Mouse (Mus musculus): ENCODE measurements around the gene Gfpt2. TPM values are rescaled to one million over a fixed set of nuclear protein-coding genes. Genes with fewer than 3 reads are reported as not detected.
"Not testable (repeated sequence)": the region's sequence is repeated elsewhere in the genome, so short reads cannot be mapped to it uniquely, and the experiment has no call there.

The Gfpt2 gene
- polyA plus RNA-seq, 1 experiment from 2014 or later, result 4.9 TPM

- not testable (repeated sequence) for H3K27me3 ChIP-seq (ENCODE audit: control insufficient read depth, insufficient read depth, low read length); H3K9me3 ChIP-seq (ENCODE audit: control insufficient read depth, low read length); ATAC-seq (ENCODE audit: low read depth); H3K4me2 ChIP-seq (ENCODE audit: low read depth, low read length); H3K4me3 ChIP-seq (ENCODE audit: low read depth, low read length); H3K36me3 ChIP-seq (ENCODE audit: control insufficient read depth, insufficient read depth, low read length); H3K27ac ChIP-seq (ENCODE audit: low read depth, low read length); H3K4me1 ChIP-seq (ENCODE audit: control insufficient read depth, insufficient read depth, low read length); H3K9ac ChIP-seq (replicated peaks; ENCODE audit: low read depth, low read length)
- WGBS, result 88% methylated on average over 7 of the region's 7 CpGs
Observed at GRCm38 (mm10) chr11:49810696-49811095, 16.7 kb downstream of the Gfpt2 start.

DNA sequence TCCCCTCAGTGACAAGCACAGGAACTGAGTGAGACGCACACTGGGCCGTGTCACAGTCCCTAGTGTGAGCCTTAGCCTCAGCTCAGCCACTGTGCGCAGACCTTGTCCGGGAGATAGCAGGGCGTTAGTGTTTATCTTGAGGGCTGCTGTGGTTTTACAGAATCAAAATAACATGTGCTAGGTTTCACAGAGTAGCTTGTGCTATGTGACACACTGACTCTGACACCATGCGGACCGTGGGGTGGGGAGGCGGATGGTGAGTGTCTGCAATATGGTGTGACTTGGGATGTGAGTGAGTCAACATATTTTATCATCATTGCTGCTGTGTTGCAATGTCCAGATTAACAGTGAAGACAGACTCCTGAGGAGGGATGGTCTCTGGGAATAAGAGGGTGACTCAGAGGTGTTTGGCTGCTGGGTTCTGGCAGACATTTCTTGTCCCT lies 17.1 kb downstream of the Gfpt2 start:
- H3K4me2 ChIP-seq (ENCODE audit: low read depth, low read length), result no peak overlapping the region
- H3K9ac ChIP-seq (replicated peaks; ENCODE audit: low read depth, low read length), result no peak overlapping the region
- H3K27me3 ChIP-seq (ENCODE audit: control insufficient read depth, insufficient read depth, low read length), result no peaks in the 10 kb centered on the region
- no peaks in the 10 kb centered on the region for H3K9me3 ChIP-seq (ENCODE audit: control insufficient read depth, low read length)
- 88% methylated on average over 8 of the region's 8 CpGs for WGBS
- no peak for ATAC-seq (ENCODE audit: low read depth)
- H3K4me1 ChIP-seq (ENCODE audit: control insufficient read depth, insufficient read depth, low read length), result no peaks in the 10 kb centered on the region
- no peak overlapping the region; the same call in 1 of the 2 replicates for H3K27ac ChIP-seq (ENCODE audit: low read depth, low read length)
- no peaks in the 10 kb centered on the region for H3K36me3 ChIP-seq (ENCODE audit: control insufficient read depth, insufficient read depth, low read length)
- no peak overlapping the region for H3K4me3 ChIP-seq (ENCODE audit: low read depth, low read length)

DNA sequence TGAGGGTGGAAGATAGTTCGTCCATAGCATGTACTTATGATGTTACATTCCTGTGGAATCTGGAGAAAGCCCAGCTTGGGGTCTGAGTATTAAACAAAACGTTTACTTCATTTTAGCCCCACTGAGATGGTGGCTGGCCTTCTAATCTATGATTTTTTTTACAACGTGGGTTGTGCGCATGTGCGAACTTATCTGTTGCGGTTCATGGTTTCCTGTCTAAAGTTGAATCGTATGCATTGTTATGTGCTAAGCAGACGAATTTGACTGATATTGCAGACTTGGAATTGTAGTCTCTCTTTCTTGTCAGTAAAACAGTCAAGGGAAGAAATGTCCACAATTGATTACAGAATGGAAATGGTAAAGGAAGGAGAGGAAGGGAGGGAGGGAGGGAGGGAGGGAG lies 17.9 kb downstream of the Gfpt2 start:
- Histone ChIP-seq H3K27ac (ENCODE audit: low read depth, low read length) (no peak overlapping the region), H3K4me1 (ENCODE audit: control insufficient read depth, insufficient read depth, low read length) (no peaks in the 10 kb centered on the region), H3K9ac (replicated peaks; ENCODE audit: low read depth, low read length) (no peak overlapping the region), H3K4me3 (ENCODE audit: low read depth, low read length) (no peak overlapping the region), H3K4me2 (ENCODE audit: low read depth, low read length) (no peak overlapping the region), H3K9me3 (ENCODE audit: control insufficient read depth, low read length) (no peaks in the 10 kb centered on the region), H3K27me3 (ENCODE audit: control insufficient read depth, insufficient read depth, low read length) (no peaks in the 10 kb centered on the region), H3K36me3 (ENCODE audit: control insufficient read depth, insufficient read depth, low read length) (no peaks in the 10 kb centered on the region)
- no peak for ATAC-seq (ENCODE audit: low read depth)
- 89% methylated on average over 8 of the region's 8 CpGs for WGBS

- ATAC-seq (ENCODE audit: low read depth), result no peak
- Histone ChIP-seq H3K36me3 (ENCODE audit: control insufficient read depth, insufficient read depth, low read length) (no peaks in the 10 kb centered on the region), H3K27ac (ENCODE audit: low read depth, low read length) (no peak overlapping the region), H3K9ac (replicated peaks; ENCODE audit: low read depth, low read length) (no peak overlapping the region), H3K4me1 (ENCODE audit: control insufficient read depth, insufficient read depth, low read length) (no peaks in the 10 kb centered on the region), H3K9me3 (ENCODE audit: control insufficient read depth, low read length) (no peaks in the 10 kb centered on the region), H3K4me3 (ENCODE audit: low read depth, low read length) (no peak overlapping the region), H3K4me2 (ENCODE audit: low read depth, low read length) (no peak overlapping the region), H3K27me3 (ENCODE audit: control insufficient read depth, insufficient read depth, low read length) (no peaks in the 10 kb centered on the region)
- WGBS, result 91% methylated on average over 15 of the region's 15 CpGs
Observed at GRCm38 (mm10) chr11:49818869-49819566, 25.0 kb downstream of the Gfpt2 start.

- Histone ChIP-seq H3K36me3 (ENCODE audit: control insufficient read depth, insufficient read depth, low read length) (no peaks in the 10 kb centered on the region), H3K27ac (ENCODE audit: low read depth, low read length) (no peak overlapping the region), H3K9me3 (ENCODE audit: control insufficient read depth, low read length) (no peaks in the 10 kb centered on the region), H3K27me3 (ENCODE audit: control insufficient read depth, insufficient read depth, low read length) (no peaks in the 10 kb centered on the region), H3K4me3 (ENCODE audit: low read depth, low read length) (no peak overlapping the region), H3K4me1 (ENCODE audit: control insufficient read depth, insufficient read depth, low read length) (no peaks in the 10 kb centered on the region), H3K9ac (replicated peaks; ENCODE audit: low read depth, low read length) (no peak overlapping the region), H3K4me2 (ENCODE audit: low read depth, low read length) (no peak overlapping the region)
- ATAC-seq (ENCODE audit: low read depth), result no peak
- WGBS, result 80% methylated on average over 7 of the region's 7 CpGs
Observed at GRCm38 (mm10) chr11:49819676-49820075, 25.7 kb downstream of the Gfpt2 start.

- Histone ChIP-seq H3K9me3 (ENCODE audit: control insufficient read depth, low read length) (no peaks in the 10 kb centered on the region), H3K36me3 (ENCODE audit: control insufficient read depth, insufficient read depth, low read length) (no peaks in the 10 kb centered on the region), H3K27ac (ENCODE audit: low read depth, low read length) (no peak overlapping the region), H3K4me3 (ENCODE audit: low read depth, low read length) (no peak overlapping the region), H3K27me3 (ENCODE audit: control insufficient read depth, insufficient read depth, low read length) (no peaks in the 10 kb centered on the region), H3K9ac (replicated peaks; ENCODE audit: low read depth, low read length) (no peak overlapping the region), H3K4me1 (ENCODE audit: control insufficient read depth, insufficient read depth, low read length) (no peaks in the 10 kb centered on the region), H3K4me2 (ENCODE audit: low read depth, low read length) (no peak overlapping the region)
- 92% methylated on average over 2 of the region's 2 CpGs for WGBS
- ATAC-seq (ENCODE audit: low read depth), result no peak
Observed at GRCm38 (mm10) chr11:49820928-49821327, 26.9 kb downstream of the Gfpt2 start.

GRCm38 (mm10) chr11:49821546-49821945 lies 27.6 kb downstream of the Gfpt2 start:
- H3K9me3 ChIP-seq (ENCODE audit: control insufficient read depth, low read length), result no peaks in the 10 kb centered on the region
- H3K4me3 ChIP-seq (ENCODE audit: low read depth, low read length), result no peak overlapping the region
- H3K27me3 ChIP-seq (ENCODE audit: control insufficient read depth, insufficient read depth, low read length), result no peaks in the 10 kb centered on the region
- no peaks in the 10 kb centered on the region for H3K4me1 ChIP-seq (ENCODE audit: control insufficient read depth, insufficient read depth, low read length)
- 95% methylated on average over 2 of the region's 2 CpGs for WGBS
- H3K9ac ChIP-seq (replicated peaks; ENCODE audit: low read depth, low read length), result no peak overlapping the region
- H3K27ac ChIP-seq (ENCODE audit: low read depth, low read length), result no peak overlapping the region
- no peaks in the 10 kb centered on the region for H3K36me3 ChIP-seq (ENCODE audit: control insufficient read depth, insufficient read depth, low read length)
- no peak for ATAC-seq (ENCODE audit: low read depth)
- H3K4me2 ChIP-seq (ENCODE audit: low read depth, low read length), result no peak overlapping the region

- ATAC-seq (ENCODE audit: low read depth), result no peak
- WGBS, result 96% methylated on average over 2 of the region's 2 CpGs
- H3K9me3 ChIP-seq (ENCODE audit: control insufficient read depth, low read length), result no peaks in the 10 kb centered on the region
- H3K4me2 ChIP-seq (ENCODE audit: low read depth, low read length), result no peak overlapping the region
- H3K27ac ChIP-seq (ENCODE audit: low read depth, low read length), result no peak overlapping the region
- no peaks in the 10 kb centered on the region for H3K4me1 ChIP-seq (ENCODE audit: control insufficient read depth, insufficient read depth, low read length)
- H3K9ac ChIP-seq (replicated peaks; ENCODE audit: low read depth, low read length), result no peak overlapping the region
- H3K4me3 ChIP-seq (ENCODE audit: low read depth, low read length), result no peak overlapping the region
- H3K36me3 ChIP-seq (ENCODE audit: control insufficient read depth, insufficient read depth, low read length), result no peaks in the 10 kb centered on the region
- H3K27me3 ChIP-seq (ENCODE audit: control insufficient read depth, insufficient read depth, low read length), result no peaks in the 10 kb centered on the region
Observed at GRCm38 (mm10) chr11:49822337-49822736, 28.4 kb downstream of the Gfpt2 start.

- Histone ChIP-seq H3K36me3 (ENCODE audit: control insufficient read depth, insufficient read depth, low read length) (no peaks in the 10 kb centered on the region), H3K4me2 (ENCODE audit: low read depth, low read length) (no peak overlapping the region), H3K4me3 (ENCODE audit: low read depth, low read length) (no peak overlapping the region), H3K27ac (ENCODE audit: low read depth, low read length) (no peak overlapping the region), H3K27me3 (ENCODE audit: control insufficient read depth, insufficient read depth, low read length) (no peaks in the 10 kb centered on the region), H3K9ac (replicated peaks; ENCODE audit: low read depth, low read length) (no peak overlapping the region), H3K4me1 (ENCODE audit: control insufficient read depth, insufficient read depth, low read length) (no peaks in the 10 kb centered on the region), H3K9me3 (ENCODE audit: control insufficient read depth, low read length) (no peaks in the 10 kb centered on the region)
- WGBS, result 45% methylated on average over 2 of the region's 2 CpGs
- ATAC-seq (ENCODE audit: low read depth), result no peak
Observed at GRCm38 (mm10) chr11:49824896-49825295, 30.9 kb downstream of the Gfpt2 start.
